Mouse (Mus musculus) liver, adult (tissue): ENCODE results near the gene Usp30.

Experiments used
- GATA4 ChIP-seq: IDR thresholded peaks from 2 replicates; pipeline ENCODE4 v1.6.1; 2014; ENCODE audit warnings: mild to moderate bottlenecking, low read length; ENCODE audit not compliant: insufficient replicate concordance

Gene Usp30

DNA sequence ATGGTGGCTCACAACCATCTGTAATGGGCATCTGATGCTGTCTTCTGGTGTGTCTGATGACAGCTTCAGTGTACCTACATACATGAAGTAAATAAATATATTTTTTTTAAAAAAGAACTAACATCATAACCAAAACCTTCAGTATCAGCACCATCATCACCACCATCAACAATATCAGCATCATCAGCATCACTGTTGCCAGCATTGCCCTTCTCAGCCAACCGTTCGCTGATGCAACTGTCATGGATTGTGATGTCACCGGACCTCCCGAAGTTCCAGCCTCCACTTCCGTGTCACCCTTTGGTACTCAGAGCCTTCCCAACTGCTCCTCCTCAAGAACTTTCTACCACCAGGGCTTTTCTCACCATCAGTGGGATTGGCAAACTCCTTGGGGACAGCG is at the start of gene Usp30:
Usp30 (plus strand) TSS at position 301 of the 400 bp plus-strand sequence.
- TF ChIP-seq GATA4: no peak

DNA sequence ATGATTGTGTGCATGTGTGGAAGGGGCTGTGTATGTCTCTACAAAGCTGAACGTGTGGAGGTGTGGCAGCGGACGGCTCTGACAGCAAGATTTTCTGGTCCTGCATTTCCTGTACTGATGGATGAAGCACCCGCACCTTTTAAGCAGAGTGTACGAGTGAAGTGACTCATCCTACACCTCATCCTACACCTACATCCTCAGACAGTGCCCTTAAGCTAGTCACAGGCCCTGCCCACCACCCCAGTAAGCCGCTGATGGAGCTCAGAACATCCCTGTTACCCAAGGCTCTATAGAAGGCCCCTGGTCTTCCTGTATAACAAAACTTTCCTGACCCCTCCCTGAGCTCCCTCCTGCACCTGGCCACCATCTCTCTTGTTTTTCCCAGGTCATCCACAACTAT is 40.9 kb upstream of the Usp30 start:
- no peak for TF ChIP-seq GATA4

DNA sequence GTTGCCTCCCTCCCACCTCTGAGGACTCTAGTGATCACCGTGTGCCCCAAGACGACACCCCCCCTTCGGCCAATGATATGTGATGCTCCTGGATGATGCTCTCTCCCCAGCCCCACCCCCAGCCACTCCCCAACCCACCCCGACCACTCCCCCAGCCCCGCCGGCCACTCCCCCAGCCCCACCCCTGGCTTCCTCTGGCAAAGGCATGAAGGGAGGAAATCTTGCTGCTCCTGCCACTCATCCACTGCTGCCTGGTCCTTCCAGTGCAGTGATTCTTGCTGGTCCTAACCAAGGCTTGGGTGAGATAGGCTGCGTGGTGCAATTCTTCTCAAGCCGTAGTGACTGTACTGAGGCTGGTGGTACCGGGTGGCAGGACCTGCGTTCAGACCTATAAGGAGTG is 40.4 kb upstream of the Usp30 start:
- TF ChIP-seq GATA4: no peak

DNA sequence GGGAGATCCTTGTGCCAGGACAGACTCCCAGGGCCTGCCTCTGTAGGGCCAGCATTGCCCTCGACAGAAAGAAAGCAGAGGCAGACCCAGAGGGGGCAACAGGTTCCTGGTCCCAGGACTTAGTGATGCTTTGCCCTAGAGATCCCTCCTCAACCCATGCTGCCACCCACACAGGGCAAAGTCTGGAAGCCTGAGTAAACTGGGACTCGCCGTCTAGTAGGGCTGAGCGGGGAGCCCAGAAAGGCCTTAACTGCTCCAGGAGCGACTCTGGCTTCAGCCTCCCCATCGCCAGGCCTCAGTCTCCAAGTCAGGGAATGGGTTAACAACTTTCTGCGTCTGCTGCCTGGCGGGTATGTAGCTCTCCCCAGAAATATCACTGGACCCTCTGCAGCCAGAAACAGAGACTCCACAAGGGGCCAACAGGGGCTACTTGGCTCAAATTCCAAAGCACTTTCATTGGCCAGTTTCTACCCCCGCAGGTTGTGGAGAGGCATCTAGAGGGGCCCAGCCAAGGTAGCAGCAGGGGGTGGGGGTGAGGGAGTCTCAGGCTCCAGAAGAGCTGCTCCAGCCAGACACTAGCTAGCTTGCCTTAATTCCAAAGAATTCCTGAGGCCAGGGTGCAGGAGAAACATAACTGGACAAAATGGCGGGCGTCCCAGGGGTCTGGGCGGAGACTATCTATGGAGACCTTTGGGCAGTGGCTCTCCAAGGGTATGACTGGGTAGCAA is 37.9 kb upstream of the Usp30 start:
- TF ChIP-seq GATA4: no peak

DNA sequence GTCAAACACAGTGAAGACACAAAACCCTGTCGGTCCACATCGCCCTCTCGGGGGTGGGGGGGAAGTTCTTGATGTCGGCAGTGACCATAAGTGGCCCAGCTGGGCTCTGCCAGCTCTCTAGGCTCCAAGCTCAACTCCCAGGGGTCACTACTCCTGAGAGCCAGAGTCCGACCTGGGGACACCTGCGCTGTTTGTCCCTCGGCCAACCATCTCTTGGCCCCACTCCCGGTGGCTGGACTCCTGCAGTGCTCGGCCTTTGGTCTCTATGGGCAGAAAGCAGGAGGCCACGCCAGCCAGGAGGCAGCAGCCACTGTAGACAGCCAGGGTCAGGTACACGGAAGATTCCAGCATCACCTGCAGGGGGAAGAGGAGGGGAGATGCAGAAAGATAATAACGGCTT is 37.1 kb upstream of the Usp30 start:
- TF ChIP-seq GATA4: no peak

DNA sequence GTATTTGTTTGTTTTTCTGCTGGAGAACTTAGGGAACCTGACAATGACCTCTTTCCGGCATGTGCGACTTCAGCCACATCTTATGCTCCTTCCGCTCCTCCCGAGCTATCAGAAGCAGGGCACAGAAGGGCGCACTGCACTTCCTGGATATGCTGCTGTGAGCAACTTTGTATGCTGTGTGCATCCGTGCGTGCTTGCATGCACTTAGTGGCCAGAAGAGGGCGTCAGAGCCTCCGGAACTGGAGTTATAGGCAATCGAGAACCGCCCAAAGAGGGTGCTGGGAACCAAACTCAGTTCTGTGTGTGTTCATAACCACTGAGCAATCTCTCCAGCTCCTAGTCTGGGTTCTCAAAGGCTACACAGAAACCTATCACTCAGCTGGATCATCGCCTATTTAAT is 34.6 kb upstream of the Usp30 start:
- no peak; the same call in 1 of the 2 replicates for TF ChIP-seq GATA4

DNA sequence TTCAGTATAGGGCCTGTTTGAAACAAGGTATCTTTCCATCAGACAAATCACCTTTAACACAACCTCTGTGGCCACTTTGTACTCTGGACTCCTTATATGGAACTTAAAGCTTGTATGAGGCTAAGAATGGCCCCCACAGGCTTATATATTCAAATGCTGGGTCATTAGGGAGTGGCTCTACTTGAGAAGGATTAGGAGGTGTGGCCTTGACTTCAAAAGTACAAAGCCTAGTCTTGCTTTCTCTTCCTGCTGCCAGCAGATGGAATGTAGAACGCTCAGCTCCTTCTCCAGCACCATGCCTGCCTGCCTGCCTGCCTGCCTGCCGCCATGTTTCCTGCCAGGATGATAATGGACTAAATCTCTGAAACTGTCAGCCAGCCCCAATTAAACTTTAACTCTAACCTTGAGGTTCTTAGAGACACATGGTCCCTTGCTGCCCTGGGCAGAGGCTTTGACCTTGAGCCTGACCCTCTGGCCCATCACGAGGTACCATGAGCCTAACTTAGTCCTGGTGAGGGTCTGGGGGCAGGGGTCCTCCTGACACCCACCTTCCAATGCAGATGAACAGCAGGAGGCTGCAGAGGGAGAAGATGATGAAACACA is 33.0 kb upstream of the Usp30 start:
- no peak for TF ChIP-seq GATA4

DNA sequence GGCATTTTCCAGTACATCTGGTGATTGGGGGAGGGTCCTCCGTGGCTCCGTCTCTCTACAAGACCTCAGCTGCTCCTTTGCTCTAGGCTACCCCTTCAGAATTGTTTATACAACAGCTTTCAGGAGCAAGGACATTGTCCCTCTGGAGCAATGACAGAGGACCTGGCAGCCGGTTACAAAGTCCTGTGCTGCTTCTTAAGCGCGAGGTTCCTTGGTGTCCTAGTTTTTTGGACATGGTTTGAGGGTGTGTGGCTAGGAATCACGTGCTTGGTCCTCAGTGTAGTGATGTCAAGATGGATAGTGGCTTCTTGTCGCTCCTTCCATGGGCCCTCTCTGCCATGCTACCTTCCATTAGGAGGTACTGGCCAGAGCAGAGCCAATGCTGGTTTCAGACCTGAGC is 30.9 kb upstream of the Usp30 start:
- no peak for TF ChIP-seq GATA4

DNA sequence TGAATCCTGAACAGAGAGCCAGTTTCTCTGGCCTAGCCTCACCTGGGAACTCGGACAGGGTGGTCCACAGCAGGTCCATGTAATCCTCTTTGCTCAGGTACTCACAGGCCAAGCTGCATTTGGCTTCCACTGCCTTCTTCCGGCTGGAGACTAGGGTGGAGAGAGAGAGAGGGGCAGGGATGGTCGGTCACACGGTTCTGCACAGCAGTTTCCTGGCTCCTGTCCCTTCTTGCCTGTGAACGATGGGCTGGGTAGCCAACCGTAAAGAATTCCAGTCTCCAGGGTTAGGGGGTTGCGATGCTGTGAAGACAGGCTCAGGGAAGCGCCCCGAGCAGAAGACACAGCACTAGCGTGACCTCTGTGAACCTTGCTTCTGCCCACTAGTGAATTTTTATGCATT is 30.1 kb upstream of the Usp30 start:
- TF ChIP-seq GATA4: no peak

DNA sequence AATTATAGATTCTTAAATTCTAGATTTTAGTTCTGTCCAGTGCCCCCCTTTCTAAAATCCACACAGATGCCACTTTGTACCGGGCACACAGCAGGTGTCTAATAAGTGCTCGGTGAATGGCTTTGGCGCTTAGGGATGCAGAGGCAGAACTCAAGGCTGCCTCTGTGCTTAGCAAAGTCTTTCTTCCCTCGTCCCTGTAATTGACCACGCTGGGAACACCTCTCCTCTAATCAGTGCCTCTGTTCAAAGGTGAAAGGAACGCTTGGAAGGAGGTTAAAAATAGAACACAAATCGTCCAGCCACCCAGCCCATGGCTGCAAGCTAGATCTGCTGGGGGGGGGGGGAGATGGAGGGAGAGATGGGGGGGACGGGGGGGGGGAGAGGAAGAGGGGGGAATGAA is 24.8 kb upstream of the Usp30 start:
- TF ChIP-seq GATA4: no peak

DNA sequence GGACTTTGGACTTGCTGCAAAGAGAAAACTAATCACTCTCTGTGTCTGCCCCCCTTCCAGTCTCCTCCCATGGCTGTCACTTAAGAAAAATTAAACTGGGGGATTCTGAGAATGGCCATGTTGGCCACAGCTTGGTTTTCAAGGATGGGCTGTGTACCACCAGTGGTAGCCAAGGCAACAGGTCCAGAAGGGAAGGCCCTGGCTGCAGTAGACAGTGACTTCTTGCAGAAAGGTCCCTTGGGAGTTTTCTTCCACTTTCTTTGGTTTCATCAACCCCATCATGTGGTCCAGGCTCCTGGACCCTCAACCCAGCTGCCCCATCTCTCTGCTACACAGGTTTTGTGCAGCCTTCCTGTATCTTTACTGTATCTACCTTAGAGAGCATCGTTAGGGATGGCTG is 24.4 kb upstream of the Usp30 start:
- no peak for TF ChIP-seq GATA4

DNA sequence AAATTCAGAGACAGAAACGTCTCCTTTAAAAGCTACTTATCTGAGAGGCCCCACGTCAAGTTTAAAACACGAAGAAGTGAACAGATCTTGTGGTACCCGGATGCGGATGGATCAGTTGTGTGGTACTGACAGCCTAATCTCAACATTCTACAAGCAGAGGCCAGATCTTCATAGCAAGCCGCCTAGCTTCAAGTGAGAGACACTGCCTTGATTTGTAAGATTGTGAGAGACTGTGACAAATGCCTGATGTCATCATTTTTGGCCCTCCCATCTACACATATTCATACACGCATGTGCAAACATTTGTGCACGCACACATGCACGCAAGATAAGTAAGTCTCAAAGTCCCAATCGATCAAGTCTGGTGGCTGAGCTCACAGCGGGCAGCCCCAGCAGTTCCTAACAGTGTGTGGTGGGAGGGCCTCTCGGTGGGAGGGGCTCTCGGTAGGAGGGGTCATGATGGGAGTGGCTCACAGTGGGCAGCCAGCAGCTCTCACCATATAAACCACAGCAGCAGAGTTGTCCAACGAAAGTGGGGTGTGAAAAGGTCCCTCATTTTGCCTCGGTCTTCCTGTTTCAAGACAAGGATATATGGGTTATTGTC is 23.8 kb upstream of the Usp30 start:
- no peak for TF ChIP-seq GATA4

DNA sequence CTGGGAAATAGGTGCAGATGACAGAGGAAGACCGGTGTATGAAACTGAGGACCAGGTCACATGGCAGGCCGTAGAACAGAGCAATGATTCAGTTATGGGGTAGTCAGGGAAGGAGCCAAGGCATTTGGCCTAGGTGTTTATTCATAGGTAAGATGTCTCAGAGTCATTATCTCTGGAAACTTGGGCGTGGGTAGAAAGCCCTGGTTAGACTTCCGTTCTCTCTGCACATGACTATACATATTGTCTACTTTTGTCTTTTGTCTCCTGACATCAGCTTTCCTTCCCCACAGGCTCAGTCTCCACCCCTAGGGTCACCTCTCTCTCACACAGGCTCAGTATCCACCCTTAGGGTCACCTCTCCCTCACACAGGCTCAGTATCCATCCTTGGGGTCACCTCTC is 21.5 kb upstream of the Usp30 start:
- TF ChIP-seq GATA4: no peak

DNA sequence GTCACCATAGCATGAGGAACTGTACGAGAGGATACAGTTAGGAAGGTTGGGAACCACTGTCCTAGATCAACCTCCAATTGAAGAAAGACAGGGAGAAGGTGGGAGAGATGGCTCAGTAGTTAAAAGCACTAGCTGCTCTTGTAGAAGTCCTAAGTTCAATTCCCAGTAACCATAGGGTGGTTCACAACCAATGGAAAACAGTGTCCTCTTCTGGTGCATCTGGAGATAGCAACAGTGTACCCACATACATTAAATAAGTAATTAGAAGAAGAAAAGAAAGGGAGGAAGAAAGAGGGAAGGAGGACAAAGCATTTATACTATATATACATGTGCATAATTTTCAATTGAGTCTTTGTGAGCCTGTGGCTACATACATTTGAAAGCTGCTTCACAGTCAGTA is 20.1 kb upstream of the Usp30 start:
- no peak for TF ChIP-seq GATA4

DNA sequence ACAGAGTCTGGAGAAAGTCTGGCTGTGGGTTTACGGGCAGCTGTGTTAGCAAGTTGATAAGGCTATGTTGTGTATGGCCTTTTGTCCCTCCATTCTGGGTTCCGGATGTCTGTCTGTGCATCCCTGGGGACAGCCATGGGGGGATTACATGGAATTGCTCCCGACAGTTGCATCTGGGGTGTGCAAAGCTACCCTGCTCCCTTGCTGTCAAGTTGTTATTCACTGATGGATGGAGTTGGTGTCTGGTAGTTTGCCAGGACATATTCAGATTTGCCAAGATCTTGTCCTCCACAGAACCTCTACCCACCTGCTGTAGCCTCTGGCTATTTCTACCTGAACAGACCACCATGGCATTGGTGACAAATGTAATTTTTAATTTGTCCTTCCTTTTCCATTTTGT is 19.1 kb upstream of the Usp30 start:
- TF ChIP-seq GATA4: no peak

DNA sequence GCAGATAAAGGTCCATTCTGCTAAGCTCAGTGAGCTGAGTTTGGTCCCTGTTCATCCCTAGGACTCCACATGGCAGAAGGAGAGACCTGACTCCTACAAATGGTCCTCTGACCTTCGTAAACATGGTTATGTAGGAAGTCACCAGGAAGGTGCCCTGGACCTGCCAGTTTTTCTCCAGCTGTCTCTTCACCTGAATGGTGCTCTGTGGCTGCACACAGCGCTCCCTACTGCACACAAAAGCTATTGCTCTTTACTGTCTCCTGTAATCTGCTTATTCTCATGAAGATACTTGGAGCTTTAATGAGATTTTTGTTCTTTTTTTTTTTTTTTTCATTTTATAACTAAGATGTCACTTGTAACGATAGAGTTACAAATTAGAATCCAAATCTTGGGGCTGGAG is 18.7 kb upstream of the Usp30 start:
- TF ChIP-seq GATA4: no peak

DNA sequence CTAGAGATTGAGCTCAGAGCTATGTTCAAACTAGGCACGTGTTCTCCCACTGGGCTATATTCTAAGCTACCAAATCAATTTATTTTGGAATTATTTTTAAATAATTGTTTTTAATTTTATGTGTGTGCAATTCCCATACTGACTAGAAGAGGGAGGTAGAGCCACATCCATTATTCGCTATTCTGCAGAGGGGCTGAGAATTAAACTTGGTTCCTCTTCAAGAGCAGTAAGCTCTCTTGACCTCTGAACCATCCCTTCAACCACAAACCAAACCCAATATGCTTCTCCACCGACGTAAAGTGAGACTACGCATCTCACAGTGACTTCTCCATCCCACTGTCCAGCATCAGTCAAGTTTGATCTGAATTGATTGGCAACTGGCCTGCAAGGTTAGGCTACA is 18.1 kb upstream of the Usp30 start:
- TF ChIP-seq GATA4: no peak

DNA sequence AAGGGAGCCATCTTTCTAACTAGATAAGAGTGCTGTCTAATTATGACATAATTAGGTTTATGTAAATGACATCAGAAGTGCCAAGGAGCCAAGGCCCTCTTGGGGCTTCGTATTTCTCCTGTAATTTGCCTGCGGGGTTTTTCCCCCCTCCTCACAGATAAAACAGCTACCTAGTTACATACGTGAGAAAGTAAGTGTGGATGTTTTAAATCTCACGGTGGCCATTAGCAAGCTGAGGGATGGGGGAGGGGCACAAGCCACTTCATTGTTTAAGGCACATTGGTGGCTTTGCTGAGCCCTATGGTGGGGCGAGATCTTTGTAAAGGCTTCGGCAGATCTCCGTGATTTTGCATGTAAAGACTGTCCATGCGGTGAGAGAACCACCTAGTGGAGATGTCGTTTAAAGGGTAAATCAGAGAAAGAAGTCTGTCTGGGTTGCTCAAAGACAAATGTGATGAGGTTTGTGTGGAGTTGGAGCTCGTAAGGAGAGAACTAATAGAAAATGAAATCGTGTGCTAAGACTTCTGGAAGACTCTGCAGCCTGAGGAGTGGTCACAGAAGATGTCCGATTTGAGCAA is 16.4 kb upstream of the Usp30 start:
- no peak for TF ChIP-seq GATA4
